Mouse (Mus musculus) cerebellum, adult 2 months (tissue): ENCODE results near the gene Zfp57.

Experiments used
- CTCF ChIP-seq: fragments of 200-500 bp; IDR thresholded peaks from 2 replicates; pipeline ENCODE4 v1.5.1; 2011; ENCODE audit warnings: low read depth, mild to moderate bottlenecking, control low read depth, low read length, moderate library complexity, borderline replicate concordance; ENCODE audit not compliant: insufficient read depth
- POLR2A ChIP-seq: fragments of 200-500 bp; IDR thresholded peaks from 2 replicates; pipeline ENCODE4 v1.6.1; 2011; ENCODE audit warnings: low read length, control low read depth, borderline replicate concordance; ENCODE audit not compliant: insufficient read depth

DNA sequence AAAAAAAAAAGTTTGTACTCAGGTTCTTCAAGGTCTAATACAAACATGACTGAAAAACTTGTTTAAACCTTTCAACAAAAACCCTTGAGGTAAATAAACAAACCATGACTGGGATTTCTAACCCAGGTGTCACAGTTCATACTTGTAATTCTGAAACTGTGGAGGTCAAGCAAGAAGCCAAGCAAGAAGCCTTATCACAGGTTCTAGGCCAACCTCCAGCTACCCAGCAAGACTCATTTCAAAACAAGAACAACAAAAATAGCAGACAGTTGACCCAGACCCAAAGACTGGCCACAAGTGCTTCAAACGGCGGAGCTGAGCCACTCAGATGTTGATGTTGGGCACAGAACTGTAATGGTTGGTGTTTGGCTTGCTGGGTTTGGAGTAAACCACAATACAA lies 6.4 kb upstream of the Zfp57 start:
- TF ChIP-seq CTCF (no peak), POLR2A (no peak)
